Mouse (Mus musculus): Measurements from ENCODE around the gene Fam168a.

DNA sequence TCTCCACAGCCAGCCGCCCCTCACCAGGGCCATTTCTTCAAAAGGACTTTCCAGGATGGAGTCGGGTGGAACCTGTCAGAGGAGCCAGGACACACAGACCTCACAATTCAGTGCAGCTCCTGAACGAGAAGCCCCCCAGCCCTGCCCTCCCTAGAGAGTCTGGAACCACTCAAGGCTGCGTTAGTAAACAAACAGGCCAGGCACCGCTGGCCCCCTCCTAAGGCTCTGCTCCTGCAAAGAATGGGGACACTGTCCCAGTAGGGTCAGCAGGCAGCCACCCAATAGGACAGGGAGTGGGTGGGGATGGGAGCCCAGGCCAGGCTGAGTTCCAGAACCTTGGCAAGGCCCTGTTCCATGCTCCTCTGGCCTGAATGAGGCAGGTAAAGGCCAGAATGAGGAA lies 49.7 kb upstream of the Fam168a start:
- TF ChIP-seq POLR2A (IDR thresholded peaks at IDR 0.05; ENCODE audit: control insufficient read depth, low read depth, low read length) (no peak), CTCF (IDR thresholded peaks at IDR 0.05; ENCODE audit: control insufficient read depth, insufficient read depth, insufficient replicate concordance, low read depth, low read length) (no peak)

Measured in testis, adult 2 months (tissue).